Mouse (Mus musculus): Measurements from ENCODE around the gene Sgta. TPM values are rescaled to one million over a fixed set of nuclear protein-coding genes. Genes with fewer than 3 reads are reported as not detected.

Gene Sgta
- total and polyA plus RNA-seq, 2 experiments from 2014 or later: 215 to 326 TPM

- 62% methylated on average over 2 of the region's 2 CpGs for WGBS
- DNase-seq (no peak), ATAC-seq (no peak)
- Histone ChIP-seq H3K27me3 (ENCODE audit: insufficient read depth, low read length) (no peaks in the 10 kb centered on the region; the same call in 1 of the 2 replicates), H3K9ac (no peak overlapping the region), H3K4me2 (ENCODE audit: low read depth) (no peak overlapping the region), H3K9me3 (ENCODE audit: low read length) (no peaks in the 10 kb centered on the region), H3K27ac (ENCODE audit: low read depth, low read length) (no peak overlapping the region), H3K36me3 (ENCODE audit: insufficient read depth) (peaks cover 4% of the 10 kb centered on the region; the same call in 1 of the 2 replicates), H3K4me1 (ENCODE audit: insufficient read depth) (no peaks in the 10 kb centered on the region; the same call in 1 of the 2 replicates), H3K4me3 (ENCODE audit: low read depth, low read length) (no peak overlapping the region)
- no peak for TF ChIP-seq CTCF (IDR thresholded peaks at IDR 0.05; ENCODE audit: low read depth)
These were observed 39.8 kb downstream of the Sgta start for GRCm38 (mm10) chr10:81020207-81020606.

GRCm38 (mm10) chr10:81019687-81020086, 40.3 kb downstream of the Sgta start:
- H3K36me3 ChIP-seq (ENCODE audit: insufficient read depth): peaks cover 4% of the 10 kb centered on the region; the same call in 1 of the 2 replicates
- H3K4me1 ChIP-seq (ENCODE audit: insufficient read depth): no peaks in the 10 kb centered on the region; the same call in 1 of the 2 replicates
- no peak for DNase-seq
- H3K9ac ChIP-seq: no peak overlapping the region
- no peak for ATAC-seq
- H3K9me3 ChIP-seq (ENCODE audit: low read length): no peaks in the 10 kb centered on the region
- H3K4me3 ChIP-seq (ENCODE audit: low read depth, low read length): no peak overlapping the region
- H3K27me3 ChIP-seq (ENCODE audit: insufficient read depth, low read length): no peaks in the 10 kb centered on the region; the same call in 1 of the 2 replicates
- H3K4me2 ChIP-seq (ENCODE audit: low read depth): no peak overlapping the region
- no peak overlapping the region for H3K27ac ChIP-seq (ENCODE audit: low read depth, low read length)
- 71% methylated on average over 5 of the region's 6 CpGs for WGBS
- no peak for TF ChIP-seq CTCF (IDR thresholded peaks at IDR 0.05; ENCODE audit: low read depth)

DNA sequence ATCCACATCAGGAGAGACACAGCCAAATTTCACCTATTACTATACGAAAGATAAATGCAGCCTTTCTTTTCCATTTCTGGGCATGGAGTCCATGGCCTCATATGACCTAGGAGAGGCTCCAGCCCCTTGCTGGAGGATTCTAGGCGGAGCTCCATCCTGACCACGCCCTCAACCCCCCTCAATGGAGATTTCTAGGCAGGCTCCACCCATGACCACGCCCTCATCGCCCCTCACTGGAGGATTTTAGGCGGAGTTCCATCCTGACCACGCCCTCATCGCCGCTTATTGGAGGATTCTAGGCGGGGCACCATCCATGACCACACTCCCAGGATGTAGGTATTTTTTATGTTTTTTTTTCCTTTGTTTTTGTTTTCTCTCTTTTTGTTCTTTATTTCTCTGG, 41.7 kb downstream of the Sgta start:
- Histone ChIP-seq H3K36me3 (ENCODE audit: insufficient read depth) (peaks cover 4% of the 10 kb centered on the region; the same call in 1 of the 2 replicates), H3K9ac (no peak overlapping the region), H3K4me1 (ENCODE audit: insufficient read depth) (no peaks in the 10 kb centered on the region; the same call in 1 of the 2 replicates), H3K9me3 (ENCODE audit: low read length) (no peaks in the 10 kb centered on the region), H3K4me3 (ENCODE audit: low read depth, low read length) (no peak overlapping the region), H3K27me3 (ENCODE audit: insufficient read depth, low read length) (no peaks in the 10 kb centered on the region; the same call in 1 of the 2 replicates), H3K27ac (ENCODE audit: low read depth, low read length) (no peak overlapping the region), H3K4me2 (ENCODE audit: low read depth) (no peak overlapping the region)
- WGBS: 43% methylated on average over 10 of the region's 10 CpGs
- DNase-seq: peak; percentile 73
- no peak for TF ChIP-seq CTCF (IDR thresholded peaks at IDR 0.05; ENCODE audit: low read depth)
- no peak for ATAC-seq

- H3K27ac ChIP-seq (ENCODE audit: low read depth, low read length): no peak overlapping the region
- no peak overlapping the region for H3K4me2 ChIP-seq (ENCODE audit: low read depth)
- H3K9ac ChIP-seq: no peak overlapping the region
- WGBS: 9% methylated on average over 7 of the region's 7 CpGs
- no peaks in the 10 kb centered on the region for H3K9me3 ChIP-seq (ENCODE audit: low read length)
- no peaks in the 10 kb centered on the region; the same call in 1 of the 2 replicates for H3K4me1 ChIP-seq (ENCODE audit: insufficient read depth)
- DNase-seq (peak; percentile 29), ATAC-seq (no peak)
- no peaks in the 10 kb centered on the region for H3K27me3 ChIP-seq (ENCODE audit: insufficient read depth, low read length)
- H3K36me3 ChIP-seq (ENCODE audit: insufficient read depth): peaks cover 4% of the 10 kb centered on the region; the same call in 1 of the 2 replicates
- no peak overlapping the region for H3K4me3 ChIP-seq (ENCODE audit: low read depth, low read length)
- TF ChIP-seq CTCF (IDR thresholded peaks at IDR 0.05; ENCODE audit: low read depth): peak; percentile 70
These were observed 43.3 kb downstream of the Sgta start for GRCm38 (mm10) chr10:81016645-81017044.

GRCm38 (mm10) chr10:81015666-81016065, 44.3 kb downstream of the Sgta start:
- Histone ChIP-seq H3K4me1 (ENCODE audit: insufficient read depth) (no peaks in the 10 kb centered on the region; the same call in 1 of the 2 replicates), H3K36me3 (ENCODE audit: insufficient read depth) (no peaks in the 10 kb centered on the region), H3K27ac (ENCODE audit: low read depth, low read length) (no peak overlapping the region), H3K9ac (no peak overlapping the region), H3K9me3 (ENCODE audit: low read length) (no peaks in the 10 kb centered on the region), H3K4me3 (ENCODE audit: low read depth, low read length) (no peak overlapping the region), H3K27me3 (ENCODE audit: insufficient read depth, low read length) (no peaks in the 10 kb centered on the region), H3K4me2 (ENCODE audit: low read depth) (no peak overlapping the region; the same call in 1 of the 2 replicates)
- TF ChIP-seq CTCF (IDR thresholded peaks at IDR 0.05; ENCODE audit: low read depth): no peak
- DNase-seq (no peak), ATAC-seq (no peak)
- WGBS: 92% methylated on average over 2 of the region's 2 CpGs

- Histone ChIP-seq H3K4me2 (ENCODE audit: low read depth) (peak within 1 kb of the TSS; percentile 63), H3K9me3 (ENCODE audit: low read length) (no peaks in the 10 kb centered on the region), H3K27ac (ENCODE audit: low read depth, low read length) (0 out of 2 replicates have a peak within 1 kb of the TSS, but pooled peaks have one; percentile 29), H3K27me3 (ENCODE audit: insufficient read depth, low read length) (no peaks in the 10 kb centered on the region), H3K4me1 (ENCODE audit: insufficient read depth) (no peaks in the 10 kb centered on the region; the same call in 1 of the 2 replicates), H3K36me3 (ENCODE audit: insufficient read depth) (no peaks in the 10 kb centered on the region), H3K4me3 (ENCODE audit: low read depth, low read length) (peak within 1 kb of the TSS; percentile 49), H3K9ac (peak within 1 kb of the TSS; percentile 56)
- no peak for TF ChIP-seq CTCF (IDR thresholded peaks at IDR 0.05; ENCODE audit: low read depth)
- DNase-seq (peak; percentile 99), ATAC-seq (peak; percentile 98)
- 8% methylated on average over 31 of the region's 31 CpGs for WGBS
These were observed 45.3 kb downstream of the Sgta start, which contains the start of gene Gng7 for GRCm38 (mm10) chr10:81014393-81015384. TSS of gene Gng7 (minus strand) at chr10:81014945.

GRCm38 (mm10) chr10:81010851-81011250, 49.1 kb downstream of the Sgta start:
- Histone ChIP-seq H3K9me3 (ENCODE audit: low read length) (no peaks in the 10 kb centered on the region), H3K27ac (ENCODE audit: low read depth, low read length) (no peak overlapping the region), H3K27me3 (ENCODE audit: insufficient read depth, low read length) (no peaks in the 10 kb centered on the region), H3K9ac (no peak overlapping the region), H3K4me2 (ENCODE audit: low read depth) (no peak overlapping the region), H3K4me3 (ENCODE audit: low read depth, low read length) (no peak overlapping the region), H3K36me3 (ENCODE audit: insufficient read depth) (no peaks in the 10 kb centered on the region), H3K4me1 (ENCODE audit: insufficient read depth) (no peaks in the 10 kb centered on the region; the same call in 1 of the 2 replicates)
- no peak for TF ChIP-seq CTCF (IDR thresholded peaks at IDR 0.05; ENCODE audit: low read depth)
- ATAC-seq (no peak), DNase-seq (peak; percentile 13)
- WGBS: 47% methylated on average over 6 of the region's 6 CpGs

Measured in forebrain, postnatal 0 days (tissue).